Mouse (Mus musculus): Measurements from ENCODE around the gene Micall1. TPM values are rescaled to one million over a fixed set of nuclear protein-coding genes. Genes with fewer than 3 reads are reported as not detected.

The Micall1 gene
- 13.6 TPM for polyA plus RNA-seq (2017; shearing (Covaris generic))

GRCm38 (mm10) chr15:79108421-79109320, at the start of gene Micall1:
TSS of gene Micall1 (plus strand) at chr15:79108898.

GRCm38 (mm10) chr15:79062376-79063159, 46.1 kb upstream of the Micall1 start, which contains the start of gene Ankrd54:
TSS of gene Ankrd54 (minus strand) at chr15:79062893.

GRCm38 (mm10) chr15:79074913-79075532, 33.7 kb upstream of the Micall1 start, which contains the start of gene Eif3l:
TSS of gene Eif3l (plus strand) at chr15:79075179.

GRCm38 (mm10) chr15:79140866-79141565, 32.3 kb downstream of the Micall1 start, which contains the start of the genes Polr2f and 1700088E04Rik:
TSS of gene Polr2f (plus strand) at chr15:79141009.
TSS of gene 1700088E04Rik (minus strand) at chr15:79141253.

GRCm38 (mm10) chr15:79165140-79165539, 56.4 kb downstream of the Micall1 start, which contains the start of gene Sox10:
TSS of gene Sox10 (minus strand) at chr15:79165240.

Other genes starting within 250 kb of the Micall1 start
- 75.5 TPM for gene Gga1, start 231.7 kb upstream of the Micall1 start, polyA plus RNA-seq (2017; shearing (Covaris generic))
- gene Gm49510, start 209.2 kb upstream of the Micall1 start, polyA plus RNA-seq (2017; shearing (Covaris generic)): not detected
- 225 TPM for gene Sh3bp1, start 209.1 kb upstream of the Micall1 start, polyA plus RNA-seq (2017; shearing (Covaris generic))
- gene Pdxp, start 195.0 kb upstream of the Micall1 start, polyA plus RNA-seq (2017; shearing (Covaris generic)): 1.3 TPM
- 462 TPM for gene Lgals1, start 182.2 kb upstream of the Micall1 start, polyA plus RNA-seq (2017; shearing (Covaris generic))
- 61.0 TPM for gene Nol12, start 174.0 kb upstream of the Micall1 start, polyA plus RNA-seq (2017; shearing (Covaris generic))
- gene Triobp, start 161.2 kb upstream of the Micall1 start, polyA plus RNA-seq (2017; shearing (Covaris generic)): 48.6 TPM
- 31.2 TPM for gene H1f0, start 80.4 kb upstream of the Micall1 start, polyA plus RNA-seq (2017; shearing (Covaris generic))
- gene Galr3, start 67.0 kb upstream of the Micall1 start, polyA plus RNA-seq (2017; shearing (Covaris generic)): not detected
- gene Ankrd54, start 46.0 kb upstream of the Micall1 start, polyA plus RNA-seq (2017; shearing (Covaris generic)): 5.8 TPM
- 191 TPM for gene Eif3l, start 33.7 kb upstream of the Micall1 start, polyA plus RNA-seq (2017; shearing (Covaris generic))
- 220 TPM for gene Polr2f, start 32.1 kb downstream of the Micall1 start, polyA plus RNA-seq (2017; shearing (Covaris generic))
- 2.2 TPM for gene 1700088E04Rik, start 32.4 kb downstream of the Micall1 start, polyA plus RNA-seq (2017; shearing (Covaris generic))
- gene Sox10, start 56.3 kb downstream of the Micall1 start, polyA plus RNA-seq (2017; shearing (Covaris generic)): not detected
- 42.8 TPM for gene Pick1, start 120.3 kb downstream of the Micall1 start, polyA plus RNA-seq (2017; shearing (Covaris generic))
- 0.14 TPM for gene Gm49486, start 120.5 kb downstream of the Micall1 start, polyA plus RNA-seq (2017; shearing (Covaris generic))
- gene Slc16a8, start 145.9 kb downstream of the Micall1 start, polyA plus RNA-seq (2017; shearing (Covaris generic)): not detected
- not detected for gene Baiap2l2, start 176.6 kb downstream of the Micall1 start, polyA plus RNA-seq (2017; shearing (Covaris generic))
- 17.6 TPM for gene Pla2g6, start 219.5 kb downstream of the Micall1 start, polyA plus RNA-seq (2017; shearing (Covaris generic))
- gene Maff, start 237.7 kb downstream of the Micall1 start, polyA plus RNA-seq (2017; shearing (Covaris generic)): 0.92 TPM

All from CD4-positive, CD25-positive, alpha-beta regulatory T cell, adult 9 weeks (primary cell).